Mouse (Mus musculus): ENCODE data around the gene Dimt1. TPM values are rescaled to one million over a fixed set of nuclear protein-coding genes. Genes with fewer than 3 reads are reported as not detected.

Dimt1 gene
- polyA plus RNA-seq, 1 experiment, result 24.9 TPM

GRCm38 (mm10) chr13:106936256-106937137 lies 10.4 kb upstream of the Dimt1 start, which contains the start of gene Ipo11:
Gene Ipo11, minus strand, starts transcription at chr13:106936958.
- TF ChIP-seq POLR2A (IDR thresholded peaks at IDR 0.05; ENCODE audit: borderline replicate concordance, extremely low read depth, insufficient read depth, insufficient read length, poor library complexity, severe bottlenecking) (peak; percentile 52; the same call in 1 of the 2 replicates), CTCF (IDR thresholded peaks at IDR 0.05; ENCODE audit: borderline replicate concordance, extremely low read depth, insufficient read depth, insufficient read length) (no peak)
- peak; percentile 99 for DNase-seq (ENCODE audit: low read depth)

GRCm38 (mm10) chr13:106937138-106937472 lies 9.8 kb upstream of the Dimt1 start:
- TF ChIP-seq POLR2A (IDR thresholded peaks at IDR 0.05; ENCODE audit: borderline replicate concordance, extremely low read depth, insufficient read depth, insufficient read length, poor library complexity, severe bottlenecking) (no peak), CTCF (IDR thresholded peaks at IDR 0.05; ENCODE audit: borderline replicate concordance, extremely low read depth, insufficient read depth, insufficient read length) (no peak)
- DNase-seq (ENCODE audit: low read depth), result no peak

DNA sequence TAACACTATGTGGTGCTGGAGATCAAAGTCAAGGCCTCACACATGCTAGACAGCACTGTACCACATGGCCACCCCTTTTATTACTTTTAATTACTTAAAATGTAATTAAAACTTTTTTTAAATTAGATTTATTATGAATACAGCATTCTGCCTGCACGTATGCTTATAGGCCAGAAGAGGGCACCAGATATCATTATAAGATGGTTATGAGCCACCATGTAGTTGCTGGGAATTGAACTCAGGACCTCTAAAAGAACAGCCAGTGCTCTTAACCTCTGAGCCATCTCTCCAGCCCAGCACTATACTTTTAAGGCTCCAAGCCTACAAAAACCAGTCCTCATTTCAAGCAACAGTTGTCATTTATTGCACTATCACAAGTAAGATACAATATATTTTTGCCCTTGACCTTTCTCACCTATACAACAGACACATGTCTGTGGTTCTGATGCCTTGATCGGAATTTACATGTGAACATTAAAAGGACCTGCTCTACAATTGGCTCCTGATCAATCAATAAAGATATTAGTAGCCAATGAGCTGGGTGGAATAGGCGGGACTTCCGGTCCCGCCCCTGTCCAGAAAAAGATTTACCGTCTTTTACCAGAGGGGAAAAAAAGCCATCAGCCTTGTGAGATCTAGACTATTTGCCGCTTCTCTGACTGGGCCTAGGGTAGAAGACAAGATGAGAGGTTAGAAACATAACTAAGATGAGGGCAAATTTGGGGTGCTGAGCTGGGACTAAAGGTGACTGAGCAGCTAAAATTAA lies 5.5 kb upstream of the Dimt1 start:
- DNase-seq (ENCODE audit: low read depth), result peak; percentile 74
- TF ChIP-seq CTCF (IDR thresholded peaks at IDR 0.05; ENCODE audit: borderline replicate concordance, extremely low read depth, insufficient read depth, insufficient read length) (no peak), POLR2A (IDR thresholded peaks at IDR 0.05; ENCODE audit: borderline replicate concordance, extremely low read depth, insufficient read depth, insufficient read length, poor library complexity, severe bottlenecking) (no peak)

DNA sequence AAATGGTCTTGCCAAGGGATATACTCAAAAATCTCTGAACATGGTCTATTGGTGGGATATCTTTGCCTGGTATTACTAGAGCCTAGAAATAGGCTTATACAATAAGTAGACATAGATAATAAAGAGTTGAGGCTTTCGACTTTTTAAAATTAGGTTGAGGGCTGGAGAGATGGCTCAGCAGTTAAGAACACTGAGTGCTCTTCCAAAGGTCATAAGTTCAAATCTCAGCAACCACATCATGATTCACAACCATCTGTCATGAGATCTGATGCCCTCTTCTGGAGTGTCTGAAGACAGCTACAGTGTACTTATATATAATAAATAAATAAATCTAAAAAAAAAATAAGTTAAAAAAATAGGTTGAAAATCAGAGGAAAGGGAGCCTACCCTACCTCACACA lies 4.2 kb upstream of the Dimt1 start:
- DNase-seq (ENCODE audit: low read depth), result no peak
- TF ChIP-seq CTCF (IDR thresholded peaks at IDR 0.05; ENCODE audit: borderline replicate concordance, extremely low read depth, insufficient read depth, insufficient read length) (no peak), POLR2A (IDR thresholded peaks at IDR 0.05; ENCODE audit: borderline replicate concordance, extremely low read depth, insufficient read depth, insufficient read length, poor library complexity, severe bottlenecking) (no peak)

- no peak for DNase-seq (ENCODE audit: low read depth)
- TF ChIP-seq CTCF (IDR thresholded peaks at IDR 0.05; ENCODE audit: borderline replicate concordance, extremely low read depth, insufficient read depth, insufficient read length), result no peak
- no peak for TF ChIP-seq POLR2A (IDR thresholded peaks at IDR 0.05; ENCODE audit: borderline replicate concordance, extremely low read depth, insufficient read depth, insufficient read length, poor library complexity, severe bottlenecking)
Observed at GRCm38 (mm10) chr13:106945518-106945917, 1.4 kb upstream of the Dimt1 start.

DNA sequence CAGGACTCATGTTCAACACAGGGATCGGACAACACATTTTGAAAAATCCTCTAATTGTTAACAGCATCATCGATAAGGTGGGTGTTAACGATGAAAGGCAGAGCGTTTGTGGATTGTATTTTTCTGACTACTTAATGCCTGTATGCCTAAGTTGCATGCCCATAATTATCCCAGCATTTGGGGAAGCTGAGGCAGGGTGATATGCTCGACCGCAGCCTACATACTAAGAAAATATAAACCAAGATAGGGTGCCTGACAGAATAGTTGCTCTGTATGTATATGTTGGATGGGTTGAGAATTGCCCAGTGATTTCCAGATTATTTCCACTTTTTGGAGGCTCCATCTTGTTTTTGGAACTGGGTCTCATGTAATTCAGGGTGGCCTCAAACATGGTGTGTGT lies 656 bp downstream of the Dimt1 start:
- no peak for DNase-seq (ENCODE audit: low read depth)
- no peak for TF ChIP-seq POLR2A (IDR thresholded peaks at IDR 0.05; ENCODE audit: borderline replicate concordance, extremely low read depth, insufficient read depth, insufficient read length, poor library complexity, severe bottlenecking)

DNA sequence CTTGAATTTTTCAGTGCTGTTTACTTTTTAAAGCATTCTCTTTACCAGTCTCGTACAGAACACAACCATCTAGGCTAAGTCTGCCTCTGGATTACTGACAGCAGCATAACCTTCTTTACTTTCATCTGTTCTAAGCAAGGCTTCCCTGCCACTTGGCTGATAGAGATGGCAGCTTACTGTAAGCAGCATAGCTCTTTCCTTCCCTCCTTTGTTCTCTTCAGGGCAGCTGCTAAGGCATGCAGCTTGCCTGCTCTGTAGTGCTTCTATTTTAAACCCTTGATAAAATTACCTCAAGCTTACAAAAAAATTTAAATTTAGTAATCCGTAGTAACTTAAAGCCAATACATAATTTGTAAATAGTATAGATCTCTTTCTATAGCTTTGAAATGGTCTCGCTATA lies 8.0 kb downstream of the Dimt1 start:
- TF ChIP-seq CTCF (IDR thresholded peaks at IDR 0.05; ENCODE audit: borderline replicate concordance, extremely low read depth, insufficient read depth, insufficient read length), result no peak
- TF ChIP-seq POLR2A (IDR thresholded peaks at IDR 0.05; ENCODE audit: borderline replicate concordance, extremely low read depth, insufficient read depth, insufficient read length, poor library complexity, severe bottlenecking), result no peak
- no peak for DNase-seq (ENCODE audit: low read depth)

DNA sequence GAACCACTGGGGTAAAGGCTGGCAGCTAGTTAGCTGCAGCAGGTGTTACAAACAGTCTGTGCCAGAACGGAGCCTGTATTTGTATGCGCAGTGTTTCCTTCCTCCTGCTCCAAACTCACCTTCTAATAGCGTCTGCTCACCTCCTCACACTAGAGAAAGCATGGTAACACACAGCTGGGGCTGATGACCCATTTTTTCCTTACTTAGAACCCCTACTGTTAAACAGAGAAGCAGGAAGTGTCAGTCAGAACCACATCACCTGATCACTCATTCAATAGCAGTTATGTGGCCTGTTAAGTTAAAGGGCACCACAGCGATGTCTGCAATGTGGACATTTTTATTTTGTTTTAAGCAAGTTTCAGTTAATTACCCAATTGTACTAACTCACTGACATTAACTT lies 10.6 kb downstream of the Dimt1 start:
- no peak for DNase-seq (ENCODE audit: low read depth)
- TF ChIP-seq POLR2A (IDR thresholded peaks at IDR 0.05; ENCODE audit: borderline replicate concordance, extremely low read depth, insufficient read depth, insufficient read length, poor library complexity, severe bottlenecking), result no peak
- no peak for TF ChIP-seq CTCF (IDR thresholded peaks at IDR 0.05; ENCODE audit: borderline replicate concordance, extremely low read depth, insufficient read depth, insufficient read length)

- DNase-seq (ENCODE audit: low read depth), result no peak
- TF ChIP-seq POLR2A (IDR thresholded peaks at IDR 0.05; ENCODE audit: borderline replicate concordance, extremely low read depth, insufficient read depth, insufficient read length, poor library complexity, severe bottlenecking), result no peak
- TF ChIP-seq CTCF (IDR thresholded peaks at IDR 0.05; ENCODE audit: borderline replicate concordance, extremely low read depth, insufficient read depth, insufficient read length), result no peak
Observed at GRCm38 (mm10) chr13:106958286-106958685, 11.4 kb downstream of the Dimt1 start.

DNA sequence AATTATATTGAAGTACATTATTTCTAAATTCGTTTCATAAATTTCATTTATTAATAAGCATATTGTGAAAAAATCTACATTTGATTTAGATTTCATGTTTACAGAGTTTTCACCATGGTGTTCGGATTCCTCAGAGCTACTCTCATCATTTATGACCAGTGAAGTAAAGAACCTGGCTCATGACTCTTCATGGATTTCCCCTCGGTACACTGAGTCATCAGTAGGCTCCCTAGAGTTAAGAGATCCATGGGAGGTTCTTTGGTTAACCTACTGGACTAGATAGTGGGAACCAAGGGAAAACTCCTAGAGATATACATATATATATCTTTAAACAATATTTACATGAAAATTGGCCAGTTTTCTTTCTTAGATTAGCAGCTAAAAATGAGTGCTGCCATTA lies 13.6 kb downstream of the Dimt1 start:
- no peak for DNase-seq (ENCODE audit: low read depth)
- no peak for TF ChIP-seq POLR2A (IDR thresholded peaks at IDR 0.05; ENCODE audit: borderline replicate concordance, extremely low read depth, insufficient read depth, insufficient read length, poor library complexity, severe bottlenecking)
- TF ChIP-seq CTCF (IDR thresholded peaks at IDR 0.05; ENCODE audit: borderline replicate concordance, extremely low read depth, insufficient read depth, insufficient read length), result no peak

DNA sequence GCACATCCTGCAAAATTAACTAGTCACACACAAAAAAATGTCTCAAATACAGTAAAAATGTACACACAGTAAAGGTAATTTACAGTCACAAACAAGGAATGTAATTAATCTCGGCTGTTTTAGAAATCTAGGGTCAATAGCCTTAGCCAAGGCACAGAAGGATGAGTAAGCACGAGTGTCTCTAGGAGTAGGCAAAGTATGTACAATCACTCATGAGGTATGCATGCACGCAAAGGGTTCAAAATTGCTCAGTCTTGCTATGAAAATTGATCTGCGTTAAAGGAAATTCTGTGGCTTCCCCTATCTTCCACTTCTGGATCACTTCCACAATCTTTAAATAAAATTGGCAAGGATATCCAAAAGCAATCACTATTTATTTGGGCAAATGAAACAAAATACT lies 14.6 kb downstream of the Dimt1 start:
- TF ChIP-seq POLR2A (IDR thresholded peaks at IDR 0.05; ENCODE audit: borderline replicate concordance, extremely low read depth, insufficient read depth, insufficient read length, poor library complexity, severe bottlenecking) (no peak), CTCF (IDR thresholded peaks at IDR 0.05; ENCODE audit: borderline replicate concordance, extremely low read depth, insufficient read depth, insufficient read length) (no peak)
- no peak for DNase-seq (ENCODE audit: low read depth)

Measured in brain, embryonic 14.5 days (tissue).